Mouse (Mus musculus) liver, embryonic 14.5 days (tissue): ENCODE results near the gene Pdpr. TPM values are rescaled to one million over a fixed set of nuclear protein-coding genes. Genes with fewer than 3 reads are reported as not detected.
"Not testable (repeated sequence)": the region's sequence is repeated elsewhere in the genome, so short reads cannot be mapped to it uniquely, and the experiment has no call there.

Experiments
- ATAC-seq: fragments of 200-750 bp; cut with Nextera tagmentation; 2 replicates; pipeline ENCODE4 v1.8.0; 2017; ENCODE audit warnings: moderate number of reproducible peaks, mild to moderate bottlenecking, moderate library complexity; ENCODE audit not compliant: insufficient read depth
- DNase-seq, 3 experiments: peaks; one replicate each; pipeline ENCODE4 v3.0.0-alpha.2; 2012 to 2013; ENCODE audit warnings: low read depth in 3 of 3, low spot score in 3 of 3
- H3K27ac ChIP-seq: fragments of 300-500 bp; sonication (generic); 2 replicates; pipeline ENCODE4 v1.5.1; 2014; ENCODE audit warnings: moderate library complexity, mild to moderate bottlenecking, control low read depth, inconsistent platforms
- H3K27me3 ChIP-seq: fragments of 300-500 bp; sonication (generic); 2 replicates; pipeline ENCODE4 v1.6.1; 2014; ENCODE audit warnings: mild to moderate bottlenecking, low read length, moderate library complexity; ENCODE audit not compliant: control insufficient read depth, insufficient read depth
- H3K36me3 ChIP-seq: fragments of 300-500 bp; sonication (generic); replicated peaks from 2 replicates; pipeline ENCODE4 v1.6.1; 2014; ENCODE audit warnings: low read depth; ENCODE audit not compliant: control insufficient read depth, insufficient read depth
- H3K4me1 ChIP-seq, 2 experiments: fragments of 200-500 bp in 1 of 2; fragments of 300-500 bp in 1 of 2; sonication (generic) in 1 of 2; replicated peaks; 2 replicates each; pipeline ENCODE4 v1.6.1; 2012 to 2014; ENCODE audit warnings: antibody characterized with exemption in 1 of 2, inconsistent platforms in 1 of 2, low read length in 1 of 2; ENCODE audit not compliant: control insufficient read depth in 2 of 2, insufficient read depth in 2 of 2
- H3K4me2 ChIP-seq: fragments of 300-500 bp; sonication (generic); 2 replicates; pipeline ENCODE4 v1.6.1; 2014; ENCODE audit warnings: low read depth, mild to moderate bottlenecking, control low read depth, moderate library complexity
- H3K4me3 ChIP-seq, 2 experiments: fragments of 200-500 bp in 1 of 2; fragments of 300-500 bp in 1 of 2; sonication (generic) in 1 of 2; 2 replicates each; pipeline ENCODE4 v1.5.1; 2012 to 2014; ENCODE audit warnings: low read depth in 2 of 2, low read length in 2 of 2, mild to moderate bottlenecking in 2 of 2, control low read depth in 1 of 2, inconsistent platforms in 1 of 2, moderate library complexity in 1 of 2; ENCODE audit not compliant: insufficient read depth in 1 of 2
- H3K9ac ChIP-seq: fragments of 300-500 bp; sonication (generic); replicated peaks from 2 replicates; pipeline ENCODE4 v1.6.1; 2014; ENCODE audit warnings: mild to moderate bottlenecking, control low read depth, moderate library complexity
- H3K9me3 ChIP-seq: fragments of 300-500 bp; sonication (generic); 2 replicates; pipeline ENCODE4 v1.6.1; 2016; ENCODE audit warnings: low read length, mixed read lengths; ENCODE audit not compliant: control insufficient read depth
- CTCF ChIP-seq: IDR thresholded peaks from 2 replicates; pipeline ENCODE4 v1.5.1; 2016; ENCODE audit warnings: antibody characterized with exemption, low read depth, control low read depth
- EP300 ChIP-seq: IDR thresholded peaks from 2 replicates; pipeline ENCODE4 v1.6.1; 2016; ENCODE audit warnings: antibody characterized with exemption, low read depth
- WGBS: fragments of 180-500 bp; shearing (Covaris S2); extraction: QIAGEN DNeasy Blood & Tissue Kit; methylation state at CpG from one replicate; pipeline ENCODE4 v1.1.7; 2014; ENCODE audit not compliant: insufficient replicate concordance; 5-methylcytosine and 5-hydroxymethylcytosine counted together
- polyA plus RNA-seq, 2 experiments: library from polyadenylated mRNA; depleted of rRNA in 1 of 2; stranded (reverse) in 1 of 2; unstranded in 1 of 2; fragments of >200 nt; fragmentation: Nextera tagmentation in 1 of 2; extraction: Ambion mirVana in 1 of 2; gene quantifications; 2 replicates each; pipeline versions ENCODE4 v1.2.1 to v1.2.3; 2012 to 2014

The Pdpr gene
- polyA plus RNA-seq, 2 experiments = 1.0 to 1.6 TPM

DNA sequence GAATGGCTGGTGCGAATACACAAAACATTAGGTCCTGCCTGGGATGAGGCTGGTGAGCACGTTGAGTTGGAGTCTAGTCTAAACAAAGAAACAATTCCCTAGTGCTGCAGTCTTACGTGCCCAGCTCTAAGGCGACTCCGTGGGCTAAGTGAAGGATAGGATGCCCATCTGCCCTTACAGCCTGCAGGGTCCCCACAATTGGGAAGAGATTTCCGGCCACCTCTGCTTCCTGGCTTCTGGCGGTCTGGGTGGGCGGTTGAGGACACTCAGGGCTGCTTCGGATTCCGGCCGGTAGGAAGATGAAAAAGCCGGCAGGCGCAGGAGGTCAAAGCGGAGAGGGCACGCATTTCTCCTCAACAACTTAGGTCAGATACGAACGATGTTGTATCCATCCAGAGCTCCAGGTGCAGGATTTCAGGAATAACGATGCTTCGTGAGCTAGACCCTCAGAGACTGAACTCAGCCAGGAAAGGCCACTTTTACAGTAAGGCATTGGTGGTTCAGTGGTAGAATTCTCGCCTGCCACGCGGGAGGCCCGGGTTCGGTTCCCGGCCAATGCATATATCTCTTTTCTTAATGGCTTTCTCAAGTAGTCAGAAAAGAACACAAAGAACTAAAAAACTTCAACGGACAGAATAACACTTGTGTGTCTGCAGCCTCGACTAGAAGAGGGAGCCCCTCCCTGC is 32.2 kb upstream of the Pdpr start:
- Histone ChIP-seq H3K4me1 (peaks cover 20 to 21% of the 10 kb centered on the region in 2 experiments), H3K9ac (peak overlapping the region; percentile 66), H3K27ac (no peak overlapping the region), H3K4me2 (peak overlapping the region; percentile 93), H3K4me3 (peak overlapping the region; percentile 72 to 85), H3K36me3 (peaks cover 4% of the 10 kb centered on the region; the same call in 1 of the 2 replicates), H3K27me3 (no peaks in the 10 kb centered on the region; the same call in 1 of the 2 replicates), H3K9me3 (no peaks in the 10 kb centered on the region)
- DNase-seq (peak; percentile 50 to 62 (median 58)), ATAC-seq (peak; percentile 89)
- TF ChIP-seq EP300 (no peak), CTCF (no peak)
- WGBS = under 1% methylated on average over 27 of the region's 27 CpGs

DNA sequence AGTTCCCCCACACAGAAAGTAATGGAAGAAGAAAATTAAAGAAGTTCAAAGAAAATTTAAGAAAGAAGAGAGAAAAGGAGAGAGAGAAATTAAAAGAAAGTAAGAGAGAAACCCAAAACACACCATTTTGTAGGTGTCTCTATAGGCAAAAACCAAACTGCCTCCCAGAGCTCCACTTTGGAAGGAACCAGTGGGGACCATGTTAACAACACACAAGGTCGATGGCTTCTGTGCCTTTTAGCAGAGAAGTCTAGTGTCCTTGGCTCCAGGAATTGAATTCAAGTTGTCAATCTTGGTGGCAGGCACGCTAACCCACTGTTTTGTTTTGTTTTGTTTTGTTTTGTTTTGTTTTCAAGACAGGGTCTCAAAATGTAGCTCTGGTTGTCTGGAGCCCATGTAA is 31.5 kb upstream of the Pdpr start:
- H3K4me2 ChIP-seq = peak overlapping the region; percentile 93
- 48% methylated on average over 2 of the region's 2 CpGs for WGBS
- no peaks in the 10 kb centered on the region for H3K36me3 ChIP-seq
- H3K9me3 ChIP-seq = no peaks in the 10 kb centered on the region
- no peak overlapping the region for H3K27ac ChIP-seq
- H3K4me3 ChIP-seq = no peak overlapping the region
- DNase-seq (no peak), ATAC-seq (no peak)
- no peak overlapping the region for H3K9ac ChIP-seq
- peaks cover 14 to 16% of the 10 kb centered on the region in 2 experiments for H3K4me1 ChIP-seq
- TF ChIP-seq EP300 = no peak
- no peak for TF ChIP-seq CTCF
- H3K27me3 ChIP-seq = no peaks in the 10 kb centered on the region; the same call in 1 of the 2 replicates

DNA sequence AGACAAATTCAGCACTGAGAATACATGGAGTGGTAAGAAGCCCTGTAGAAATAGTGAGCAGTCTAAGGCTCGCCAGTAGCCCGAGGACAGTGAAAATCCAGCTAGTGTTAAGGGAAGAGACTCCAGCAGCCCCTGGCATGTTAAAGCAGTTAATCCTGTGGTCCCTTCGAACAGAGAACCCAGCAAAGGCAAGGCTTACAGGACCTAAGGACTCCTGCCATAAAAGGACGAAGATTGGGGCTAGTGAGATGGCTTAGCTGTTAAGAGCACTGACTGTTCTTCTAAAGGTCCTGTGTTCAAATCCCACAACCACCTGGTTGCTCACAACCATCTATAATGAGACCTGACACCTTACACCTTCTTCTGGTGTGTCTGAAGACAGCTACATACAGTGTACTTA is 28.1 kb upstream of the Pdpr start:
- ATAC-seq = no peak
- H3K9ac ChIP-seq = no peak overlapping the region
- H3K36me3 ChIP-seq = no peaks in the 10 kb centered on the region
- H3K27ac ChIP-seq = no peak overlapping the region
- no peaks in the 10 kb centered on the region; the same call in 1 of the 2 replicates for H3K27me3 ChIP-seq
- peaks cover 4% of the 10 kb centered on the region in 2 experiments for H3K4me1 ChIP-seq
- DNase-seq = no peak
- TF ChIP-seq CTCF (no peak), EP300 (no peak)
- no peak overlapping the region for H3K4me3 ChIP-seq
- H3K9me3 ChIP-seq = no peaks in the 10 kb centered on the region
- no peak overlapping the region for H3K4me2 ChIP-seq
- 32% methylated on average over 4 of the region's 4 CpGs for WGBS

DNA sequence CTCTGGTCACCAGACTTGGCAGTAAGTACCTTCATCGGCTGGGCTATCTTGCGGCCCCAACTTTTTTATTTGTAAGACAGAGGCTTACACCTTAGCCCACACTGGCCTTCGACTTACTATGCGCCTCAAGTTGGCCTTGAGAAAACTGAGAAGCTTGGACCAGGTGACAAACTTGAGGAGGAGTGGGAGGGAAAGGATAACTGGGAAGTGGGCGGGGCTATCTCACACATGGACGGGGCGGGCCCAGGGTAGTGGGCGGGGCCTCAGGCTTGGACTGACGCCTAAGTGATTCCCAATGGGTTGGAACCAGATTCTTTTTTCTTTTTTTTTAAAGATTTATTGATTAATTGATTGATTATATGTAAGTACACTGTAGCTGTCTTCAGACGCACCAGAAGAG is 27.0 kb upstream of the Pdpr start:
- no peaks in the 10 kb centered on the region for H3K36me3 ChIP-seq
- H3K4me2 ChIP-seq = no peak overlapping the region
- ATAC-seq (no peak), DNase-seq (no peak)
- 30% methylated on average over 10 of the region's 10 CpGs for WGBS
- TF ChIP-seq EP300 (no peak), CTCF (no peak)
- H3K9ac ChIP-seq = no peak overlapping the region
- no peaks in the 10 kb centered on the region for H3K9me3 ChIP-seq
- no peaks in the 10 kb centered on the region; the same call in 1 of the 2 replicates for H3K27me3 ChIP-seq
- peaks cover 3 to 4% of the 10 kb centered on the region in 2 experiments; a peak in 1 of 4 replicates for H3K4me1 ChIP-seq
- H3K4me3 ChIP-seq = no peak overlapping the region
- H3K27ac ChIP-seq = no peak overlapping the region

DNA sequence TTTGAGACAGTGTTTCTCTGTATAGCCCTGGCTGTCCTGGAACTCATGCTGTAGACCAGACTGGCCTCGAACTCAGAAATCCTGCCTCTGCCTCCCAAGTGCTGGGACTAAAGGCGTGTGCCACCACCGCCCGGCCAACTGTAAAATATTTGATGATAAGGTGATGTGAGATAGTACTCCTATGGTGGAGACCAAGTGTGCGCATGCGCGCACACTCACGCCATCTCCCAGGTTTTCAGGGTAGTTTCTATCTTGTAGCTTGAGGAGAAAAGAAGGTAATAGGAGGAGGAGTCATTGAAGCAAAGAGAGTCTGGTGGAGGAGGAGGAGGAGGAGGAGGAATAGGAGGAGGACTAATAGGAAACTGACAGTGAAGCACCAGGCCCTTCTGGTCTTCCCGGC is 25.8 kb upstream of the Pdpr start:
- DNase-seq, H3K9ac ChIP-seq, H3K27ac ChIP-seq, H3K9me3 ChIP-seq, H3K27me3 ChIP-seq, H3K4me1 ChIP-seq, H3K4me3 ChIP-seq, H3K36me3 ChIP-seq, H3K4me2 ChIP-seq, ATAC-seq: not testable (repeated sequence)
- 56% methylated on average over 9 of the region's 9 CpGs for WGBS
